Mouse (Mus musculus) lung, embryonic 14.5 days (tissue): Measurements from ENCODE around the gene Insl3. TPM values are rescaled to one million over a fixed set of nuclear protein-coding genes. Genes with fewer than 3 reads are reported as not detected.

Experiments used
- ATAC-seq: fragments of 200-750 bp; cut with Nextera tagmentation; 2 replicates; pipeline ENCODE4 v1.8.0; 2017; ENCODE audit warnings: mild to moderate bottlenecking, moderate TSS enrichment, moderate library complexity; ENCODE audit not compliant: insufficient read depth
- DNase-seq: peaks from one replicate; pipeline ENCODE4 v3.0.0-alpha.2; 2015
- H3K27ac ChIP-seq: fragments of 300-500 bp; sonication (generic); 2 replicates; pipeline ENCODE4 v1.5.1; 2014; ENCODE audit warnings: low read depth, mild to moderate bottlenecking, moderate library complexity
- H3K27me3 ChIP-seq: fragments of 300-500 bp; sonication (generic); 2 replicates; pipeline ENCODE4 v1.6.1; 2014; ENCODE audit warnings: low read length, control low read depth; ENCODE audit not compliant: insufficient read depth
- H3K36me3 ChIP-seq: fragments of 300-500 bp; sonication (generic); 2 replicates; pipeline ENCODE4 v1.6.1; 2014; ENCODE audit warnings: control low read depth; ENCODE audit not compliant: insufficient read depth
- H3K4me1 ChIP-seq: fragments of 300-500 bp; sonication (generic); 2 replicates; pipeline ENCODE4 v1.6.1; 2014; ENCODE audit warnings: antibody characterized with exemption, control low read depth; ENCODE audit not compliant: insufficient read depth
- H3K4me2 ChIP-seq: fragments of 300-500 bp; sonication (generic); 2 replicates; pipeline ENCODE4 v1.6.1; 2014; ENCODE audit warnings: mild to moderate bottlenecking
- H3K4me3 ChIP-seq: fragments of 300-500 bp; sonication (generic); 2 replicates; pipeline ENCODE4 v1.5.1; 2014; ENCODE audit warnings: low read depth, low read length
- H3K9ac ChIP-seq: fragments of 300-500 bp; sonication (generic); 2 replicates; pipeline ENCODE4 v1.6.1; 2014
- H3K9me3 ChIP-seq: fragments of 300-500 bp; sonication (generic); 2 replicates; pipeline ENCODE4 v1.6.1; 2016; ENCODE audit warnings: low read depth, low read length, control low read depth
- CTCF ChIP-seq: IDR thresholded peaks from 2 replicates; pipeline ENCODE4 v1.5.1; 2016; ENCODE audit warnings: antibody characterized with exemption, low read depth
- WGBS: fragments of 180-500 bp; shearing (Covaris S2); extraction: QIAGEN DNeasy Blood & Tissue Kit; methylation state at CpG from one replicate; pipeline ENCODE4 v1.1.7; 2014; 5-methylcytosine and 5-hydroxymethylcytosine counted together
- polyA plus RNA-seq: library from polyadenylated mRNA; unstranded; fragments of >200 nt; fragmentation: Nextera tagmentation; extraction: Ambion mirVana; gene quantifications from 2 replicates; pipeline ENCODE4 v1.2.1, GENCODE M21; 2014

The Insl3 gene
- polyA plus RNA-seq, 1 experiment from 2014 or later = 1.0 TPM

DNA sequence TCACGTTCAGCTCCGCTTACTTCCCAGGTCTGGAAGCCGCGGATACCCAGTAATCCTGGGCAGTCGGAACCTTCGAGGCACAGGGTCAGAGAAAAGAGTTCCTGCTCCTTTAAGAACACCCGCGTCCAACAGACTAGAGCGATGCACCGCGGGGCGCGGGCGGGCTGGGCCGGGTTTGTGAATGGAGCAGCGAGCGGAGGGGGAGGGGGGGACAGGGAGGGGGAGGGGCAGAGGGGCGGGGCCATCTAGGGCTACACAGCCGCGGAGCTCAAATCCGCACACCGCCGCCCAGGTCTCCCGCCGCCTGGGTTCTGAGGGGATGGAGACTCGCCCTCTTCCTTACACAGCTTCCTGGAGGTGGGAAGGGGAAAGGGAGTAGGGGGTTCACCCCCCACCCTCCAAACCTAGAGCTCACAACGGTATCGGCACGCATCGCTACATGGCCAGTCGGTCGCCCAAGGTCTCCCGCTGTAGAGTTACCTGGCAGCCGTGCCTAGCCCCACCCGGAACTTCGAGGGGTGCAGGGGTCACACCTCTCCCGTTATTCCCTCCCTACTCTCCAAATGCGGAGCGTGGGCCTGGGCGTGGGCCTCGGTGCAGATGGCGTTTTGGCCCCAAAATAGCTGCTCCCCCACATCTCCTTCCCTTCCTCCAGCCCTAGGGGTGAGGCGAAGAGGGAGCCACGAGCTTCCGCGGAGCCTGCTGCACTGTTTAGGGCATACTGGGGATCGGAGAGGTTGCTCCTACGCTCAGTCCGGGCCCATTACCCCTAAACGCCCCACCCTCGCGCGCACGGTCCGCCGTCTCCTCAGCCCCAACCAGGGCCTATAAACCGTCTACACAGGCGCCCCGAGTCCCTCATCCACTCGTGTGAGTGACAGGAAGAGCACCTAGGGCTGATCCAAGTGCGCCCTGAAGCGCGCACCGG is 18.1 kb upstream of the Insl3 start:
- 0 out of 2 replicates have a peak, but pooled peaks cover 16% of the 10 kb centered on the region for H3K27me3 ChIP-seq

DNA sequence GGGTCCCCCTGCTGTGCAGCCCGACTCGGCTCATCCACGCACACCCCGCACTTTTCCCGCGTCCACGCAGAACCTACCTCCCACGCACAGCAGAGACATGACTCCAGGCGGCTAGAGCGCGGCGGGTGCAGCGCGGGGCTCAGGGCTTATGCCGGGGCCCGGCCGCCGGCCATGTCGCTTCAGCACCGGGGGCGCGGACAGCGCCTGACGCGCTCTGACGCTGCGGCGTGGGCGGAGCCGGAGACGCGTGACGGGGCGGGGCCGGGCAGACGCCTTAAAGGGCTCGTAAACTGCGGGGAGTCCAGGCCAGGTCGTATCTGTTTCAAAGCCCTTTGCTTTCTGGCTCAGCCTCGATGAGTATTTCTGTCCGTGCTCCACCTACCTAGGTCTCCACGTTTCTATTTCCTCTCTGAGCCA is 17.5 kb upstream of the Insl3 start, which contains the start of gene Unc13a:
TSS of gene Unc13a (minus strand) at position 209 of the 417 bp plus-strand sequence.
- Histone ChIP-seq H3K4me3 (peak within 1 kb of the TSS; percentile 38), H3K36me3 (no peaks in the 10 kb centered on the region), H3K4me2 (peak within 1 kb of the TSS; percentile 91), H3K9ac (peak within 1 kb of the TSS; percentile 7; the same call in 1 of the 2 replicates), H3K27me3 (0 out of 2 replicates have a peak, but pooled peaks cover 16% of the 10 kb centered on the region), H3K4me1 (peaks cover 3% of the 10 kb centered on the region; the same call in 1 of the 2 replicates), H3K27ac (no peak within 1 kb of the TSS), H3K9me3 (no peaks in the 10 kb centered on the region)
- peak; percentile 75 for ATAC-seq
- DNase-seq = peak; percentile 95
- under 1% methylated on average over 42 of the region's 42 CpGs for WGBS
- no peak for TF ChIP-seq CTCF

More for the DNA sequence above, 18.1 kb upstream of the Insl3 start:
- peak overlapping the region; percentile 91 for H3K4me2 ChIP-seq
- peak overlapping the region; percentile 38 for H3K4me3 ChIP-seq
- ATAC-seq (peak; percentile 48), DNase-seq (peak; percentile 68)
- no peak overlapping the region for H3K27ac ChIP-seq
- no peaks in the 10 kb centered on the region for H3K36me3 ChIP-seq
- H3K9ac ChIP-seq = no peak overlapping the region
- H3K9me3 ChIP-seq = no peaks in the 10 kb centered on the region
- WGBS = under 1% methylated on average over 61 of the region's 64 CpGs
- TF ChIP-seq CTCF = no peak
- peaks cover 3% of the 10 kb centered on the region; the same call in 1 of the 2 replicates for H3K4me1 ChIP-seq

DNA sequence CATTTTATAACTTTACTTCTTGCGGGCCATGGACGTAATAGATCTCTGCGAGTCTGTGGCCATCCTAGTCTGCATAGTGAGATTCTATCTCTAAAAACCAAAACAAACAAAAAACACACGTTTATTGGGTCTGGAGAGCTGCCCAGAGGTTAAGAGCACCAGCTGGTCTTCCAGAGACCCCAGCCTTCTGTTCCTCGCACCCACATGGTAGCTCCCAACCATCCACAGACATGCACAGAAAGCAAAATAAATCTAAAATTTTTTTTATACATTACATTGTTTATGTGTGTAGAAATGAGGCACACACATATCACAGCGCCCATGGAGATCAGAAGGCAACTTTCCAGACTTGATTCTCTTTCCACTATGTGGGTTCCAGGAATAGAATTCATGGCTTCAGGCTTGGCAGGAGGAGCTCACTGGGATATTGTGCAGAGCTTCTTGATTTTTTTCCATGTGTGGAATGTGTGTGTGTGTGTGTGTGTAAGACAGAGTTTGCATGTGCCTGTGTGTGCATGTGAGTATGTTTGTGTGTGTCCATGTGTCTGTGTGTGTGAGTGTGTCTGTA is 16.8 kb upstream of the Insl3 start:
- no peak for DNase-seq
- ATAC-seq = no peak
- Histone ChIP-seq H3K4me1 (peaks cover 3% of the 10 kb centered on the region; the same call in 1 of the 2 replicates), H3K36me3 (no peaks in the 10 kb centered on the region), H3K9ac (no peak overlapping the region), H3K4me3 (no peak overlapping the region), H3K4me2 (peak overlapping the region; percentile 91), H3K27me3 (0 out of 2 replicates have a peak, but pooled peaks cover 16% of the 10 kb centered on the region), H3K9me3 (no peaks in the 10 kb centered on the region), H3K27ac (no peak overlapping the region)
- 60% methylated on average over 6 of the region's 6 CpGs for WGBS
- TF ChIP-seq CTCF = no peak

DNA sequence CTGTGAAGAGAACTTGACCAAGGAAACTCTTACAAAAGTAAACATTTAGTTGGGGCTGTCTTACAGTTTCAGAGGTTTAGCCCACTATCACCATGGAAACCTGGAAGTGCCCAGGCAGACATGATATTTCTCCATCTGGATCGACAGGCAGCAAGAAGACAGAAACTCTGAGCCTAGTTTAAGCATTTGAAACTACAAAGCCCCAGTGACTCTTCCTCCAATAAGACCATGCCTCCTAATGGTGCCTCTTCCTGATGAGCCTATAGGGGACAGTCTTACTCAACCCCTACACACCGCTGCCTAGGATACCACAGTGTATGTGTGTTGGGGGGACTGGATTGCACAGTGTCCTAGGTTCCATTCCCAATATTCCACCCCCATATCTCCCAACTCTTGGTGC is 14.9 kb upstream of the Insl3 start:
- Histone ChIP-seq H3K4me2 (no peak overlapping the region), H3K4me1 (no peaks in the 10 kb centered on the region), H3K9me3 (no peaks in the 10 kb centered on the region), H3K27ac (no peak overlapping the region), H3K36me3 (no peaks in the 10 kb centered on the region), H3K9ac (no peak overlapping the region), H3K4me3 (no peak overlapping the region), H3K27me3 (peaks cover 27% of the 10 kb centered on the region)
- DNase-seq (no peak), ATAC-seq (no peak)
- no peak for TF ChIP-seq CTCF
- WGBS = 52% methylated on average over 2 of the region's 2 CpGs

DNA sequence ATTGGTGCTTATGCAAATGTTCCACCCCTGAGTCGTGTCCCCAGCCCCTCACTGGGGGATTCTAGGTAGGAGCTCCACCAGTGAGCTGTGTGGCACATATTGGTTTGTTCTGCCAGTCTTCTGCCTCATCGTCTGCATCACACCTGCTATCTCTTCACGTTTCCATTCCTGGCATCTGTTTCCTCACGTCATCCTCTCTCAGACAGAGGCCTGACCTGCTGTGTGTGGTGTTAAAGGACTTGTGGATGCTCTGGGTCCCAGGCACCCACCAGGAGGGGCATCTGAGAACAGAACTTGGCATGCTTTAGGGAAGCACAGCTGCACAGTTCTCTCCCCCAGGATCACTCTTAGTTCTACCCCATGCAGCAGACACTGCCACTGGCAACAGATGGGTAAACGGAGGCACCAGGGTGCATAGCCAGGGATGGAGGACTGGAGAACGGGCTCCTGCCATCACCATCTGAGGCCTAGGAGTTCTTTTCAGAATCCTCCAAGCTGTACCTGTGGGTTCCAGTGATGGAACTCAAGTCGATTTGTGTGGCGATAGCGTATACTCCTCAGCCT is 13.5 kb upstream of the Insl3 start:
- H3K4me3 ChIP-seq = peak overlapping the region; percentile 61
- H3K27ac ChIP-seq = no peak overlapping the region
- H3K4me1 ChIP-seq = no peaks in the 10 kb centered on the region
- peak overlapping the region; percentile 84 for H3K4me2 ChIP-seq
- no peak for TF ChIP-seq CTCF
- no peaks in the 10 kb centered on the region for H3K9me3 ChIP-seq
- DNase-seq = no peak
- H3K36me3 ChIP-seq = no peaks in the 10 kb centered on the region
- H3K9ac ChIP-seq = no peak overlapping the region
- H3K27me3 ChIP-seq = peaks cover 39% of the 10 kb centered on the region
- no peak for ATAC-seq
- 35% methylated on average over 9 of the region's 9 CpGs for WGBS

DNA sequence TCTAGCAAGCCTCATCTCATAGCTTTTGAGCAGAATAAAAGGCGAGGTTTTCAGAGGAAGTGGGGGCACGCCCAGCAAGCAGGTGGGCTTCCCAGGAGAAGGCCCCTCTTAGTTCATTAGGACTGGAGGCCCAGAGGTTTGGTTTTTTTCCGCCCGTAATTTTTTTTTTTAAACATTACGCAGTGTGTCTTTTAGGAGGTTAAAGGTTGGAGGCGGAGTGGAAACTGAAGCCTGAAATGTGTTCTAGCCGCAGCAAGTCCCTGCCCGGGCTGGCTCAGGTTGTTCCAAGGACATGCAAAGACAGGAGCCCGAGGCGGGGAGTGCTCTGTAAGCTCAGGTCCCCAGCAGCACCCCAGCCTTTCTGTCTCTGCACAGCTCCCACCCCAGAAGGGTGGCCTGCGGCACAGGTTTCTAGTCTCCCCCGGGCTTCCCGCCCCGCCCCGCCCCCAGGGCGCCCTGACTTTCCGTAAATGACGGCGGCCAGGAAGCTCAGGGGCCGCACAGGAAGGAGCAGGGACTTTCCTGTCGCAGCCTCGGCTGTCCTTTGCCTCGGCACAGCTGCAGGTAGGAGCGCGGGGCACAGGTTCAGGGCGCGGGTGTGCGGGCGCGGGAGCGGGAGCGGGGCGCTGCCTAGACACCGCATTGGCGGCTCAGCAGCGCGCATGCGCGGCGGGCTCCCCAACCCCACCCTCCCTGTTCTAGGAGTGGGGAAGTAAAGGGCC is 12.8 kb upstream of the Insl3 start, which contains the start of gene Jak3:
TSS of gene Jak3 (plus strand) at position 277 of the 722 bp plus-strand sequence.
- Histone ChIP-seq H3K9me3 (no peaks in the 10 kb centered on the region), H3K27ac (peak within 1 kb of the TSS; percentile 59), H3K4me3 (peak within 1 kb of the TSS; percentile 61), H3K4me1 (no peaks in the 10 kb centered on the region), H3K9ac (peak within 1 kb of the TSS; percentile 68), H3K4me2 (peak within 1 kb of the TSS; percentile 84), H3K27me3 (peaks cover 39% of the 10 kb centered on the region), H3K36me3 (no peaks in the 10 kb centered on the region)
- ATAC-seq (peak; percentile 38; the same call in 1 of the 2 replicates), DNase-seq (peak; percentile 74)
- WGBS = 2% methylated on average over 40 of the region's 40 CpGs
- TF ChIP-seq CTCF = no peak
